Mouse (Mus musculus): Measurements from ENCODE around the gene Tmeff1.

DNA sequence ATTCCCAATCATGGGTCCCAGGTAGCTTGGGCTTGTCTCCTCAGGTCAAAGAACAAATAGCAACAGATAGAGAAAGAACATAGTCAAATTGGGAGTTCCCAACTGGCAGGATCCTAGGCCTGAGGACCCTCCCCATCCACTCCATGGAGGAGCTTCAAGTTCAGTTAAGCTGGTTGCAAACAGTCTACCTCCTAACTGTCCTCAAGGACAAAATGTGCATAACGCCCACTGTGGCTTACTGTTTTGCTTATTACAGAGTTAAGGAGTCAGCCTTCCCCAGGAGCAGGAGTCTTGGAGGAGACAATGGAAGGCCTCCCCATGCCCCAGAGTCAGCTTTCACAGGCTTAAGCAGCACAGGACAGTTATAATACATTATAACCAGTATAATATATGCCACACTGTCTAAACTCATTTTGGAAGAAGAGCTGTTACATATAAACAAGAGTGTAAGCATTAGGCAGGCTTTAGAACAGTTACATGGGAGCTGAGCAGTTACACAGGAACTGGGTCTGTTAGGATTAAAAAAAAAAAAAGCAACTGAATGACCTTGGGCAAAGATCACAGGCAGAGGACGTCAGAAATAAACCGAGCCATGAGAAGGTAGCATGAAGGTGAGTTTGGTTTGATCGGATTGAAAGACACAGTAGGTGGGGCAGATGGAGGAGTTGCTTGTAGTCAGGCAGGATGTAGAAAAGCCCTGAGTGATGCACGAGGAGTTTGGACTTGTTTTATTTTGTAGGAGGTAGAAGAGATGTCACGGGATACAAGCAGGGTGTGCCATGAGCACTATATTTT lies 41.7 kb upstream of the Tmeff1 start:
- TF ChIP-seq CTCF (IDR thresholded peaks at IDR 0.05; ENCODE audit: borderline replicate concordance, extremely low read depth, insufficient read depth, insufficient read length) (no peak), POLR2A (IDR thresholded peaks at IDR 0.05; ENCODE audit: borderline replicate concordance, extremely low read depth, insufficient read depth, insufficient read length, poor library complexity, severe bottlenecking) (no peak)

Measured in brain, embryonic 14.5 days (tissue).